Mouse (Mus musculus) mammary gland, adult 2 months (tissue): Measurements from ENCODE around the gene Csf2rb2. TPM values are rescaled to one million over a fixed set of nuclear protein-coding genes. Genes with fewer than 3 reads are reported as not detected.

Source experiments
- polyA plus RNA-seq: library from polyadenylated mRNA; depleted of rRNA; stranded (reverse); fragments of >200 nt; gene quantifications from 2 replicates; pipeline ENCODE4 v1.2.3, GENCODE M21; 2012; ENCODE audit warnings: low replicate concordance; rRNA removed

Gene Csf2rb2
- polyA plus RNA-seq, result 55.3 and 56.9 TPM in 2 replicates

DNA sequence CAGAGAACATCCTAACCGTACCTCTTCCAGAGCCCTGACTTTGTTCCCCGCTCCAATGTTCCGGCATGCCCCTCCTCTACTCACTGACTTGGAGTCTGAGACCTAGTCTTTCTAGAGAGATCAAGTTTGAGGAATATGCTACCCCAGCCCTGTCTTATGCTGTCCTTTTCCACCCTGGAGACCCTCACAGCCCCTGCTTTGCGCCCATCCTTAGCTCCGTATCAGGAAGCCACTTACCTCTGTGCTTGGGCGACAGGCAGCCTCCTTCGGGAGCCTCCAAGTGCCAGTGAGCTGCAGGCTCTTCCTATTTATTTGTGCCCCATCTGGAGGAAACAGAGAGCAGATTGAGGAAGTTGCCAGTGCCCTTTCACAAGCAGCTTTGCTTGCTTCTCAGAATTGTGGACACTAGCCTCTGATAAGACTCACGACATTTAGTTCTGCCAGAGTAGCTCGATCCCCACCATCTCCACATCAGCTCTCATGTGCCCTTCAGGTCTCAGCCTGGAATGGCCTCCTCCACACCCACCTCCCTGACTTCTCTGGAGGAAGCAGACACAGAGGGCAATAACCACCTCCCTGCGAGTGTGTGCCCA is at the start of gene Csf2rb2:
TSS of gene Csf2rb2 (minus strand) at position 381 of the 593 bp plus-strand sequence.

DNA sequence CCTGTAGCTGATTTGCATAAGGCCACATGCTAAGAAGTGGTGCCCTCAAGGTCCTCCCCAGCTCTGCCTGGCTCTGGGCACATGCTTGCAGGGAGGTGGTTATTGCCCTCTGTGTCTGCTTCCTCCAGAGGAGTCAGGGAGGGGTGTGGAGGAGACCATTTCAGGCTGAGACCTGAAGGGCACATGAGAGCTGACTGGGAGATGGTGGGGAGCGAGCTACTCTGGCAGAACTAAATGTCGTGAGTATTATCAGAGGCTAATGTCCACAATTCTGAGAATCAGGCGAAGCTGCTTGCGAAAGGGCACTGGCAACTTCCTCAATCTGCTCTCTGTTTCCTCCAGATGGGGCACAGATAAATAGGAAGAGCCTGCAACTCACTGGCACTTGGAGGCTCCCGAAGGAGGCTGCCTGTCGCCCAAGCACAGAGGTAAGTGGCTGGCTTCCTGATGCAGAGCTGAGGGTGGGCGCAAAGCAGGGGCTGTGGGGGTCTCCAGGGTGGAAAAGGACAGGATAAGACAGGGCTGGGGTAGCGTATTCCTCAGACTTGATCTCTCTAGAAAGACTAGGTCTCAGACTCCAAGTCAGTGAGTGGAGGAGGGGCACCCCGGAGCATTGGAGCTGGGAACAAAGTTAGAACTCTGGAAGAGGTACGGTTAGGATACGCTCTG is 20.3 kb upstream of the Csf2rb2 start, which contains the start of gene Csf2rb:
TSS of gene Csf2rb (plus strand) at position 82 of the 669 bp plus-strand sequence.

DNA sequence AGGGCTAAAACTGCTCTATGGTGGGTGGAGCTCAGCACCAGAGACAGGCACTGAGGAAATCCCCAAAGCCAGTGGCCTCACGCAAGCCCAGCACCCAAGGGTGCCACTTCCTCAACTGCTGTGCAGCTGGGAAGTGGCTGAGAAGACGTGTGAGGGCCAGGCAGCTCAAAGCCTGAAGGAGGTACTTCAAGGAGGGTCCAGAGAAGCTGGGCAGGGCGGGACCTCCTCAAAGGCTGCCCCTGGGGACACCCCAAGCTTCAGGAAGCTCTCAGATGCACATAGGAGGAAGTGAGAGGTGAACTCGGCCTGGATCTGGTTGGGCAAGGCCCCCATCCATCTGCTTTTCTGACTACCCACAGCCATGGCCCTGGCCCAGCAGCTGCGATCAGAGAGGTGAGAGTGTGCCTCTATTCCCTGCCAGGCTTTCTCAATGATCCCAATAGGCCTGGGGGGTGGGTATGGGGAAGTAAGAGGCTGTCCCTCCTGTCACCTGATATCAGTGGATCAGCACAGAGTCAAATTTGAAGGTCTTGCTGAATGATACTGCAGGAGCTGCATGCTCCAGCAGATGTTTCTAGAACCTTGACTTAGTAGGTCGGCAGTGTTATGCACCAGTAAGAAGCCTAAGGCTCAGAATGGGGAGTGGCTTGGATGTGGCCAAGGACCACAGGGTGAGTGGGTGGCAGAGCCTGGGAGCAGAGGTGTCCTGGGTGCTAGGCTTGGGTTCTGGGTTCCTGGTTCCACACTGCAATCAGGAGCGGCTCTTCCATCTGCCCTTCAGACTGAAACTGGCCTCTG is 60.6 kb downstream of the Csf2rb2 start, which contains the start of gene Ncf4:
TSS of gene Ncf4 (plus strand) at position 107 of the 798 bp plus-strand sequence.

Other genes starting within 250 kb of the Csf2rb2 start
- gene Cacng2, start 185.7 kb downstream of the Csf2rb2 start, polyA plus RNA-seq, result not detected in 2 replicates
- gene Ift27, start 131.6 kb downstream of the Csf2rb2 start, polyA plus RNA-seq, result 45.2 and 65.7 TPM in 2 replicates
- 0.19 and 1,004 TPM in 2 replicates for gene Pvalb, start 99.3 kb downstream of the Csf2rb2 start, polyA plus RNA-seq
- 31.1 and 41.5 TPM in 2 replicates for gene Ncf4, start 60.9 kb downstream of the Csf2rb2 start, polyA plus RNA-seq
- gene Csf2rb, start 20.0 kb upstream of the Csf2rb2 start, polyA plus RNA-seq, result 74.1 and 78.6 TPM in 2 replicates
- not detected in 2 replicates for gene Tex33, start 90.2 kb upstream of the Csf2rb2 start, polyA plus RNA-seq
- 116 and 135 TPM in 2 replicates for gene Tst, start 100.2 kb upstream of the Csf2rb2 start, polyA plus RNA-seq
- gene Mpst, start 100.7 kb upstream of the Csf2rb2 start, polyA plus RNA-seq, result 224 and 360 TPM in 2 replicates
- 221 and 397 TPM in 2 replicates for gene Kctd17, start 122.8 kb upstream of the Csf2rb2 start, polyA plus RNA-seq
- gene Tmprss6, start 162.9 kb upstream of the Csf2rb2 start, polyA plus RNA-seq, result 1.8 and 3.1 TPM in 2 replicates
- gene Il2rb, start 189.6 kb upstream of the Csf2rb2 start, polyA plus RNA-seq, result 34.7 and 55.9 TPM in 2 replicates
- gene C1qtnf6, start 225.7 kb upstream of the Csf2rb2 start, polyA plus RNA-seq, result 62.0 and 80.0 TPM in 2 replicates
- gene Sstr3, start 239.0 kb upstream of the Csf2rb2 start, polyA plus RNA-seq, result 0.05 TPM in 1 of 2 replicates, not detected in the other